Mouse (Mus musculus) embryo, embryonic 10 days (tissue): ENCODE measurements at regions not wholly inside any gene's neighbourhood (a gene's known extent, or its start where the extent isn't known, plus 50 kb on each side); places are given as distances from the start of the nearest gene placed in this dataset.

Source experiments
- DNase-seq: peaks from one replicate; pipeline ENCODE4 v3.0.0-alpha.2; 2015; ENCODE audit warnings: low spot score

- peak; percentile 64 for DNase-seq
Observed at GRCm38 (mm10) chr14:24770015-24770977, 283.4 kb downstream of the Rps24 start.

GRCm38 (mm10) chr14:24771663-24772062, 284.7 kb downstream of the Rps24 start:
- no peak for DNase-seq

GRCm38 (mm10) chr14:24772129-24772528, 285.2 kb downstream of the Rps24 start:
- no peak for DNase-seq

GRCm38 (mm10) chr14:24778748-24779630, 292.1 kb downstream of the Rps24 start:
- DNase-seq: peak; percentile 95

- no peak for DNase-seq
Observed at GRCm38 (mm10) chr14:24781674-24782073, 294.7 kb downstream of the Rps24 start.

GRCm38 (mm10) chr14:24783889-24784288, 297.0 kb downstream of the Rps24 start:
- no peak for DNase-seq

GRCm38 (mm10) chr14:24785452-24785851, 298.5 kb downstream of the Rps24 start:
- no peak for DNase-seq

GRCm38 (mm10) chr14:24793375-24794285, 306.7 kb downstream of the Rps24 start:
- peak; percentile 12 for DNase-seq

GRCm38 (mm10) chr14:24794359-24794845, 307.5 kb downstream of the Rps24 start:
- no peak for DNase-seq

GRCm38 (mm10) chr14:24797494-24797893, 310.6 kb downstream of the Rps24 start:
- DNase-seq: no peak

- no peak for DNase-seq
Observed at GRCm38 (mm10) chr14:24798066-24798465, 311.1 kb downstream of the Rps24 start.

- DNase-seq: no peak
Observed at GRCm38 (mm10) chr14:24803001-24803655, 316.2 kb downstream of the Rps24 start.

GRCm38 (mm10) chr14:24807061-24807460, 320.1 kb downstream of the Rps24 start:
- DNase-seq: peak; percentile 89

- DNase-seq: no peak
Observed at GRCm38 (mm10) chr14:24822876-24823567, 336.1 kb downstream of the Rps24 start.

GRCm38 (mm10) chr14:24824351-24824750, 337.4 kb downstream of the Rps24 start:
- no peak for DNase-seq

GRCm38 (mm10) chr14:24825722-24826386, 338.9 kb downstream of the Rps24 start:
- DNase-seq: peak; percentile 45

- peak; percentile 83 for DNase-seq
Observed at GRCm38 (mm10) chr14:24826471-24827337, 339.8 kb downstream of the Rps24 start.

- peak; percentile 72 for DNase-seq
Observed at GRCm38 (mm10) chr14:24827381-24828031, 340.6 kb downstream of the Rps24 start.
